Mouse (Mus musculus) adrenal gland, adult 10 weeks (tissue): ENCODE data around the gene Ly6g6e. TPM values are rescaled to one million over a fixed set of nuclear protein-coding genes. Genes with fewer than 3 reads are reported as not detected.

ENCODE experiments used
- polyA plus RNA-seq: library from polyadenylated mRNA; stranded (reverse); fragments of 350-450 nt; fragmentation: Illumina TruSeq; extraction: RNeasy Lipid Tissue Mini Kit (QIAGEN cat#74804); gene quantifications from one replicate; pipeline ENCODE4 v1.2.3, GENCODE M21; 2014; ENCODE audit warnings: low read depth, low replicate concordance

Ly6g6e gene
- polyA plus RNA-seq: not detected

DNA sequence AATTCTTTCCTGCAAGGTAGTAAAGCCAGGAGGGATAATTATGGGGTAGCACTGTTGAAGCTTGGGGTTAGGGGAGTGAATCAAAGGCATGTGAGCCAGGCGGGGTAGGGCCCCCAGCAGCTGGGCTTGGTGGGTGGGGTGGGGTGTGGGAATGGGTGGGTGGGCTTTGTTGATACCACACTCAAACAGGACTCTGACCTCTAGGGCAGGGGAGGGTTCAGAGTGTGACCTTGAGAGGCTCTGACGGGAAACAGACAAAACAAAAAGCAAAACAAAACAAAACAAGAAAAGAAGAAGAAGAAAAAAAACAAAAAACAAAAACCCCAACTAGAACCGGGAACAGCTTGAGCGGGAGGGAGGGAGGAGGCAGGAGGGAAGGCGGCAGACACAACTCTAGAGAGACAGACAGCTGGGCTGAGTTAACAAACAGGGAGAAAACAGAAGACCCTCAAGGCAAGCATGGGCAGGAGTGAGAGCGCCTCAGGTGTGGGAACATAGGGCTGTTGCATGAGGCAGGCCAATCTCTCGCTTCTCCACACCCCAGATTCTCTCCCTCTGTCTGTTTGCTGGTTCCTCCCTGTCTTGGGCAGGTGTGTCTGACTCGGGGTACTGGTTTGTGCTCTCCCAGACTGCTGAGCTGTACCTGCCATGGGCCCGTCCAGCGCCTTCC lies at the start of gene Ly6g6e:
TSS of gene Ly6g6e (plus strand) at position 396 of the 670 bp plus-strand sequence.

DNA sequence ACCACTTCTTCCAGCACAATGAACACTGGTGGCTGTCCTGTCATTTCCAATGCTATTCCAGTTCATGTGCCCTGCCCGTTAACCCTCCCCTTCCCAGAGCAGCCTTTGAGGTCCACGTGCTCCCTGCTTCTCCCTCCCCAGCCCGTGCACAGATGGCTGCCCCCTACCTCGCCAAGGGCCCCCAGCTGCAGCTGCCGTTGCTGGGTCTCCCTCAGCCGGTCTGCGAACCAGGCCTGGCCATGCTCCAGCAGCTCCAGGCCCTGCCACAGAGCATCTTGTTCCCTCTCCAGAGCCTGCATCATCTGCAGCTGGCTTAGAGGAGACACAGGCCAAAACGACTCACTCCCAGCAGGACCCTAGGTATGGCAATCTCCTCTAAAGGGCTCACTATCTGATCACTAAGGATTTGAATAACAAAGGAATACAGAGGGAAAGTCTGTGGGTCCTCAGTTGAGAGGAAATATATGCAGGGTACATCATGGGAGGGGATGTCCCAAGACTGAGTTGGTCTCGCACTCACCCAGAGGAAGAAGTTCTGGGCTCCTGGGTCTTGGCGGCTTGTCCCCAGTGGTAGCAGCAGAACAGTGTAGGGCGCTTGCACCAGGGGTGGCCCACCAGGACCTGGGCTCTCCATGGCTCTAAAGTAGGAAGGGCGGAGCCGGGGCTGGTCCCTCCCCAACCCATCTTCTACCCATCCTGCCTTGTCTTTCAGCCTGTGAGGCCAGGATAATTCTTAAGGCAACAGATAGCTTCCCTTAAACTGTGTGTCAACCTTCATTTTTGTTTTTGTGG lies 49.2 kb upstream of the Ly6g6e start, which contains the start of gene Sapcd1:
TSS of gene Sapcd1 (minus strand) at position 740 of the 792 bp plus-strand sequence.

DNA sequence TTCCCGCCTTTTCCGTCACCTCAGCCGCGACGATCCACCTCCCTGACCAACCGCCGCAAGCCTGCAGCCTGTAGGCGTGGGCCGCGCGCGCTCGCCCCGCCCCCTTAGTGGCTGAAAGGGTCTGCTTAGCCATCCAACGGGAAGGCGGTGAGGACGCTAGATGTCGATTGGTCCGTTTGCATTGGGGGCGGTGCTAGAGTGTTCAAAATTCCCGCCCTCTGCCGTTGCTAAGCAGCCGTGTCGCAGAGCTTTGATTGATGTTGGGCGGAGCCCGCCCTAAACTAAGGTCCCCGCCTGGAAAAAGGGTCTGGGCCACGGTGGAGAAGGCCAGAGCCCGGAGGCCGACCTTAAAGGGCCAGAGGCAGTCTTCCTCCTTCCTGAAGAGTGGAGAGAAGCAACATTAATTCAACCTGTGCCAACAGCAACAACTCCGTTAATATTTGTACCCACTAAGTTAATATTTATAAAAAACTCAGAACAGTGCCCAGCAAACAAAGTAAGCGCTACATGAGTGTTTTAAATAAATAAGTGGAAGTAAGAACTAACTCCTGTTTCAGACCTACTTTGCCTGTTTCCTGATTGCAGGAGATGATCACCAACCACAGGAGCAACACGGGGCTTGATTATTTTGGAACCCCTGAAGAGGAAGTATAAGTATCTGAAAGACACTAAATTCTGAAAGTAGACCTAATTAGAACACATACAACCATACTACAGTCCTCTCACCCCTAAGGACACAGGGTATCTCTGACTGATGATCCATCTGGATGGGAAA lies 29.8 kb upstream of the Ly6g6e start, which contains the start of gene Msh5:
TSS of gene Msh5 (minus strand) at position 65 of the 775 bp plus-strand sequence.

DNA sequence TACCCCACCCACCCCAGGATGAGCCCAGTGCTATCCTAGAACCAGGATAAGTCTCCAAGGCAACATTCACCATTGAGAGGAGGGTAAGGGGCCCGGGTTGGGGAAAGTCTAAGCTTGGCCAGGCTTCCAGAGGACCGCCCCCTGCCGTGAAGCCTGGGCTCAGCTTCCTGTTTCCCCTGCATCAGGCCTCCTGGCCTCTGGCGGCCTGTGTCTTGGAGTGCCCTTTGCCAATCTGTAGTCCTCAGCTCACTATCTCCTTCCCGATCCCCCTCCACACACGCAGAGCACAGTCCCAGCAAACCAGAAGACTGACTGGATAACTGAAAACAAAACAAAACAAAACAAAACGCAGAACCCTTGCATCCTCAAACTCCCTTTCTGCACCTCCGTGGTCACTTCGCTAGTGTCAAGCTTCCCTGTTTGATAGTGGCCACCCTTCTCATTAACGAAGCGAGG lies 27.1 kb upstream of the Ly6g6e start, which contains the start of gene Clic1:
TSS of gene Clic1 (plus strand) at position 406 of the 456 bp plus-strand sequence.

DNA sequence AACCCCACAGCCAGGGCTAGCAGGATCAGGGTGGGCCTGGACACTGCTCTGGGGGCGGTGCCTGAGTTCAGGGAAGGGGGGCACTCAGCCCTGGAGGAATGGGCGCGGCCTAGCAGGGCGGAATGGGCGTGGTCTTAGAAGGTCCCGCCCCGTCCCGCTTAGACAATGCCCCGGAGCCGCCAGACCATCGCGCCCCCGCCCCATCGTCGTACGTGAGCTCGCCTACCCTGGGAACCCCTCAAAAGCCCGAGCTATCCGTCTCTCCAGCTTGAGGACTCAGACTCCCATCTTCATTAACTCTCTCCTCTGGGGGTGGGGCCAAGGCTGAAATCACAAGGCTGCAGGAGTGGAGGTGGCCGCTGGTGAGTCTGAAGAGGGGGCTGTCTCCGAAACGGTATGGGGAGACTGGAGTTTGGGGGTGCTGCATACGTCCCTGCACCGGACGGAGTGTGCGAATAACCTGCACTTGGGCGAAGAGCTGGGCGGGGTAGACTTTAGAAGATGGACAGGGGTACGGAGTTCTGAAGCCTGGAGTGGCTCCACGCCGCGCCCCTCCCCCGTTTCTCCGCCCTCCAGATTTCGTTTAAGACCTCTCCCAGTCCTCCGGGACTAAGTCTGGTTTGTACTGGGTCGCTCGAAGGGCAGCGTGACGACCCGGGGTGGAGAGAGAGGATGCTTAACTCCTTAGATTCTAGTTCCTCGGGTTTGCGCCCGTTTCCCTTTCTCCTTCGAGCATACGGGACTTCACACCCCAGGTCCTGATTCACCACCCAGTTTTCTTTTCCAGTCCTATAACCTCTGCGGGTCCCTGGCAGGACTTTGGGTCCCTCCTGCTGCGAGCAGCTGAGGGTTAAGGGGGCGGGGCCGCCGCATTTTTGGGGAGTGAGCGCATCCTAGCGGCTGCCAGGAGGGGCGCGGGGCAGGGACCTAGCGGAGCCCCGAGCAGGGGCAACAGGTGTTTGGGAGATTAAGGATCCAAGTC lies 17.5 kb upstream of the Ly6g6e start, which contains the start of gene Ddah2:
TSS of gene Ddah2 (plus strand) at position 125 of the 982 bp plus-strand sequence.

DNA sequence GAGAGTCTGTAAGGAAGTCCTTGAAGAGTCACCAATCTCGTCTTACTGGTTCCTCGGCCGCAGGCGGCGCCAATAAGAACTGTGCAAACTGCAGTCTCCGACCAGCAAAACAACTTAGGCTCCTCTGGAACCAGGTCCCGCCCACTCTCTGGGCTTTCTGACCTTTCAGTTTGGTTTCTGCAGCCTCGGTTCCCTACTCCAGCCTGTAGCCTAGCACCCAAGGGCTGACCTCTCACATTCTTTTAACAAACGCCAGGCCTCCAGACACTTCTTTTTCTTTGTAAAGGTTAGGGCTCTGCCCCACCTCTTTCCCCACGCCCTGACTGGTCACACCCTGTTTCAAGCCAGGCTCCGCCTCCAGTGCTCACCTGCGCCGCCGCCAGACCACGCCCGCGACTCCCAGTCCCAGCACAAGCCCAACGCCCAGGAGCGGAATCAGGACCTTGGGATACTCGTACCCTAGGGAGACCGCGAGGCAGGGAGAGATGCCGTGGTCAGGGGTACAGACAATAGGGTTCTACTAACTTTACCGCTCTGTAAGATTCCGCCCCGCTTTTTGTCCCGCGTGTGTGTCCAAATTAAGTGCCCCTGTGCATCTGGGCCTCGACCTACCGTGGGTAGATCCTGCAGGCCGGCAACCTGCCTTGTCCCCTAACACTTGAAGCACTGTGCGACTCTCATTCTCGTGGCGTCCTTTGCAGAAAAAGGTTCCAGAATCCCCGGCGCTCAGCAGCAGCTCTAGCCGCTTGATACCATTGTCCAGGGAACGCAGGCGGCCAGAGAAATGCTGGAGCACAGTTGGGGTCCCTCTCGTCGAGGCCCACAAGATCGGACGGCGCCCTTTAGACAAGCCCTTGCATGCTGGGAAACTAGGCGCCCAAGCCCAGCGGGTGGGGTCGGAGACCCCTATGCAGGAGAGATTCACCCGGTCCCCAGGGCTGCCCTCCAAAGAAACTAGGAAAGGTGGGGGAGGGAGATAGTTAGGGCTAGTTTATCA lies 11.5 kb upstream of the Ly6g6e start, which contains the start of gene Ly6g6c:
TSS of gene Ly6g6c (plus strand) at position 438 of the 997 bp plus-strand sequence.

DNA sequence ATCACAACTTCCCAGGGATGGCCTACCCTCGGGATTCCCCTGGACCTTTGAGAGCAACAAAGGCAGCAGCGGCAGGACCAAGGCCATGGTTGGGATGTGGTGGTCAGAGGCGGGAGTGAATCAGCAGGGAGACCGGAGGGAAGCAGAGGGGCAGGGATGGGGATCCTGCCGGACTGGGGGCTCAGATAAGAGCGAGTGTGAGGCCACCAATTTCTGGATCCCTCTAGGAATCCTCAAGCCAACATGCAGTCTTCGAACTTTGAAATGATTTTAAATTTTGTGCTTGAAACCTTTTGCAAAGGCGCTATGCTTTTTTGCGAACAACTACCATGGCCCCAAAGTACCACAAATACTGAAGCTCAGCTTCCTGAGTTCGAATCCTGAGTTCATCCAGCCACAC lies 10.6 kb upstream of the Ly6g6e start, which contains the start of gene Mpig6b:
TSS of gene Mpig6b (minus strand) at position 101 of the 400 bp plus-strand sequence.

DNA sequence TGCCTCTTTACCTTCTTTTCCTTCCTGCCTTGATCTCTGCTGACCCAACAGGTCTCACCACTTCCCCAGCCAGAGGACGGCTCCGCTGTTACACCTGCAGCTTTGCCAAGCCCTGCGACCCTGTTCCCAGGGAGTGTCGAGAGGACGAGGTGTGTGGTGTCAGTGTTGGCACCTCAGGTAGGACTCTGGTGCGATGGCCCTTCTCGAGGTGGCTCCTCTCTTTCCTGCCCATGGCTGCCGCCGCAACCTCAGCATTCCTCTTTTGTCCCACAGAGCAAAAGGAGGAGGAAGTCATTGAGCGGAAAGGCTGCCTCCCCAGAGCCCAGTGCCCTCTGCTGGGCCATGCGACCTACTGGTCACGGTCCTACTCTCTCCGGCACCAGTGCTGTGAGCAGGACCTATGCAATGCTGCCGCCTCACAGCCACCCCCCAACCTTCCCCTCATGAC lies 1.1 kb downstream of the Ly6g6e start, which contains the start of gene Ly6g6d:
TSS of gene Ly6g6d (minus strand) at position 280 of the 448 bp plus-strand sequence.

DNA sequence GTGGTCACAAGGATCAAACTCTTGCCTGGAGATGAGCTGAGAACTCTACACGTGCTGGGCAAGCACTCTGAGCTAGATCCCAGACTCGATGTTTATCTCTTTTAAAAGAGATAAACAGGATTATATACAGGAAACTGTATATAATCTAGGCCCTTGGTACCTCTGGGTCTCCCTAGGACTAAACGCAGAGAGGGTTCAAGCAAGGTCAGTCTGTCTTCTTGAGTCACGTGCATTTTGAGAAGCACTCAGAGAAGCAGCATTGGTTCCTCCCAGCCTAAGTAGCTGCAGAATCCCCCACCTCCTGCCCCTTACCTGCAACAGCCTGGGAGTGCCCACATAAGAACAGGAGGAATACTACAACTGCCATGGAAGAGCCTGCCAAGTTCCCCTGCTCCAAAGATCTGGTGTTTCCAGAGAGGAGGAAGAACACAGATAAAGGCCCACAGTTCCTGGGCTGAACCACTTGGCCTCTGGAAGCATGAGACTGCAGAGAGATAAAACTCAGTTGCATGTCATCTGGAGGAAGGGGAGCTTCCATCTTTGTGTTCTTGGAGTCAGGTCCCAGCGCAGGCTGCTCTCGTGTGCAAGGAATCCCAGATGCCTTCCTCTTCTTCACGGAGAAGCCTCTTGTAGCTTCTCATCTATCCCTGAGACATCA lies 8.6 kb downstream of the Ly6g6e start, which contains the start of gene Ly6g6f:
TSS of gene Ly6g6f (minus strand) at position 403 of the 658 bp plus-strand sequence.

DNA sequence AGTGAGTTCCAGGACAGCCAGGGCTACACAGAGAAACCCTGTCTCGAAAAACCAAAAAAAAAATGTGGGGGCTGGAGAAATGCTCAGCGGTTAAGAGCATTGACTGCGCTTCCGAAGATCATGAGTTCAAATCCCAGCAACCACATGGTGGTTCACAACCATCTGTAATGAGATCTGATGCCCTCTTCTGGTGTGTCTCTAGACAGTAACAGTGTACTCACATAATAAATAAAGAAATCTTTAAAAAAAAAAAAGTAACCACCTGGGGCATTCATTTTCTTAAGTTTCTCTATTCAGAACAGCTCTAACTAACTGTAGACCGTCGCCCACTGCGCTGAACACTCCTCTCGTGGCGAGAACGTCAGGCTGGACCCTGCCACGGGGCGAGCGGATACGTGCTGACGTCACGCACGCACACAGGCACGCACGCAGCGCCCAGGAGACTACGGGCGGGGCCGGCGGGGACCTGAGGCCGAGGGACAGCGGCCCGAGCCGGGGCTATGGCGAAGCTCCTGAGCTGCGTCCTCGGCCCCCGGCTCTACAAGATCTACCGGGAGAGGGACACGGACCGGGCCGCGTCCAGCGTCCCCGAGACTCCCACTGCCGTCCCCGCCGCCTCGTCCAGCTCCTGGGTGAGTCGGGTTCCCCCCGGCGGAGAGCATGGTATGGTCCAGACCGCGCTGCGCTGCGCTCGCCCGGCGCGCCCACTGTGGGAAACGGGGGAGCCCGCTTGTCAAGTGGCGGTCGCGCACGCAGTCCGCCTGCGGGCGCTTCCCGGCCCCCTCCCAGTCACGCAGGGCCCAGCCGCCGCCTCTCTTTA lies 12.3 kb downstream of the Ly6g6e start, which contains the start of gene Abhd16a:
TSS of gene Abhd16a (plus strand) at position 439 of the 820 bp plus-strand sequence.

DNA sequence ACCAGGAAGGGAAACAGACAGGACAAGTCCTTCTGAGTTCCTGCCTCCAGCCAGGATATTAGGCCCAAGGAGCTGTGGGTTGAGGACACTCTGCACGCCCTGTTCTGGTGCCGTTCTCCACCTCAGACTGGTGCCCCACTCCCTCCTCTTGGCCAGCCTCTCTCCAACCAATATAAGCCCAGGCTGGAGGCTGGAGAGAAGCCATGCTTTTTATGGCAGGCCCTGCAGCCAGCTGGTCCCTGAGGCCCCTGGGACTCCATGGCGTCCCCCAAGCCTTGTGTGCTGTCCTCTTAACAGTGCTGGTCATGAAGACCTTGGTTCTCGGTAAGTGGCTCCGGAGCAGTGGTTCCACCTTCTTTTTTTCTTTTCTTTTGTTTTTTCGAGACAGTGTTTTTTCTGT lies 31.4 kb downstream of the Ly6g6e start, which contains the start of gene Ly6g5c:
TSS of gene Ly6g5c (plus strand) at position 183 of the 400 bp plus-strand sequence.

DNA sequence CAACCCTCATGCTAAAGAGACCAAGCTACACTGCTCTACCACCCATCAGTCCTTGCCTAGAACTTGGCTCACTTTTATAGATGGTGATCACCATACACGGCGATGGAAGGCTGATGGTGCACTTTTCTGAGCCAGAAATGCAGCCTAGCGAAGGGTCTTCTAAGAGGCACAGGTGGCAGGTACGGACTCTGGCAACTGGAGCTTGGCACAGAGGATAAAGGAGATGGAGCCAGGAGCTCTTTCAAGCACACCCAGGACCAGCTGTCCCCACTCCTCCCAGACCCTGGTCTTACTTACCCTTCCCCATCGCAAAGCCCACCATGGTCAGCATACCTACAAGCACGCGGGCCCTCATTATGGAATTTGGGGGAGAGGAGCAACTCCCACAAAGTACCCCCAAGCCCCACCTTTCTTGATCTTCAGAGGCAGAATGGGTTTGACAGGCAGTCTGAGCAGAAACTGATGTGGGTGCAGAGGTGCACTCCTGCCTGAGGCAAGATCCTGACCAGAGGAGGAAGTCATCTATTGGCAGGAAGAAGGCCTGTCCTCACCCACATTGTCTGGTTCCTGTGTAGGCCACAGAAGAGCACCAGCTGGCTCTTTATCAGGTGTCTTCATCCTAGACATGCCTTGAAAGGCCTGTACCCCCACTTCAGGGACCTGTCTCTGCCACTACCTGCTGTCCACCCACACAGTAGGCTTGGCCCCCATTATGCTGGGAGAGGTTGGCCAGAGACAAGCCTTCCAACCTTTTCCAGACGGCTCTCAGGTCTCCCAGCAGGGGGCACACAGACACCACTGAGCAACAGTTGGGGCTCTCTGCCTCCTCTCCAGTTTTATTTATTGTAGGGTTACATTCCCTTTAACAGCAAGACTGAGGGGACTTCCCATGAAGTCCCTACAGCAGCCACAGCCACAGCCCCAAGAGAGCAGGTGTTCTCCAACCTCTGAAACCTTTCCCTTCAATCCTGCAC lies 38.6 kb downstream of the Ly6g6e start, which contains the start of gene Ly6g5b:
TSS of gene Ly6g5b (minus strand) at position 383 of the 974 bp plus-strand sequence.

DNA sequence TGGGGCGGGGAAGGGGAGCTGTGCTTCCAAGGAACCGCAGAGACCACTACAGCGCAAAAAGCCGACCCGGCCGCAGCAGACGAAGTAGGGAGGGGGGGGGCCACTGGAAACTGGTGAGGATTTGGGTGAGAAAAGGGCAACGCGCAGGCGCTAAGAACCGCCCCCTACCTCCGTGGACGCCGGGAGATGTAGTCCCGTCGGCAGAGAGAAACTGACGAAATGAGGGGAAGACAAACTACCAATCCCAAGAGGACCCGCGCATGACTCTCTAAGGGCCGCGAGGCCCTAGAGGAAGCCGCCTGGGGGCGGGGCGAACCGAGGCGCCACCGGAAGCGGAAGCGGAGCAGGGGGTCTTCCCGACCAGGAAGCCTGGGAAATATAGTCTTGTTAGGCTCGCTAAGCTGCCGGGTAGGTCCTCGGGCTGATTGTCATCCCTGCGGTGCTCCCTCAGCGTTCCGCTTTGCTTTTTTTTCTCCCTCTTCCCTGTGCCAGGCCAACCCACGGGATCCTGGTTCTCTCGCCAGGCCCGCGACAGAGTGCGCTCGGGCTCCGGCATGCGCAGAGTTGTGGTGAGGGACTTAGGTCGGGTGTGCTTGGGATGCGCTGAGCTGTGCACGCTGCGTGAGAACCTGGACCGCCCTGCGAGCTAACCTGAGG lies 44.6 kb downstream of the Ly6g6e start, which contains the start of gene Gpank1:
TSS of gene Gpank1 (plus strand) at position 313 of the 657 bp plus-strand sequence.

DNA sequence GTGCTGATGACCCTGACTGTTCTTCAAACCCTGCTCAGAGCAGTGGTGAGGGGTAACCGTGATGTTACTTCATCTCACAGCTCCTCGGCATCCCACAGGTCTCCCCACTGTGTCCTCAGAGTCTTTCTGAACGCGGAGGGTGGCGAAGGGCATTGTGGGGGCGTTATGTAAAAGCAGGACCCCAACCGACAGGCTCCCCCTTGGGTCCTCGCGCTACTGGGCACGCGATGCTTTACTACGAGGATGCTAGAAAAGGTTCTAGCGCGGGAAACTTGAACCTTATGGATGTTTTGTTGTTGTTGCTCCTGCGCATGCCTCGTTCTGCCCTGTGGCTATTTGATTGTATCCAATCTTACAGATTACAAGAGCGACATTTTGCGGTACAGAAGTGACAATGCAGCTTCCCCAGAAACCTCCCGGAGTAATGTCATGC lies 45.2 kb downstream of the Ly6g6e start, which contains the start of gene Csnk2b:
TSS of gene Csnk2b (minus strand) at position 183 of the 433 bp plus-strand sequence.

DNA sequence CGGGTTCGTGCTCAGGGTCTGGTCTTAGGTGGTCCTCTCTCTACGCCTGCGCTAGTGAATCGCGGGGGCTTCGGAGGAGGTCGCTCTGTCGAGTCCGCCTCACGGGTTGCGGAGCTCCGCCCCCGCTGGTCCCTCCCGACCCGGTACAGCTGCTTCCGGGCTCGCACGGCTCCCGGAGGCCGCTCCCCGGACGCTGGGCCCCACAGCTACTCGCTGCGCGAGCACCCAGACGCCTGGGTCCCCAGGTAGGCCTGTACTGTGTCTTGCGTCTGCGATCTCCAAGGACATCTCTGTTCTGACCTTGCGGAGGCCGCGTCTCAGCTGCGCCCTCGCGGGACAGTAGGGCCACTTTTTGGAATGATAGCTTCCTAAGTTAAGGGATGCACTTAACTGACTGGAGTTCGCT lies 49.5 kb downstream of the Ly6g6e start, which contains the start of gene D17H6S53E:
TSS of gene D17H6S53E (plus strand) at position 168 of the 406 bp plus-strand sequence.

